Mouse (Mus musculus) spleen, postnatal 36 days (tissue): ENCODE measurements at regions not wholly inside any gene's neighbourhood (a gene's known extent, or its start where the extent isn't known, plus 50 kb on each side); places are given as distances from the start of the nearest gene placed in this dataset.
A peak's percentile ranks its signal among the peaks of the same experiment; 100 is the strongest.

Experiments used
- DNase-seq, 2 experiments: peaks; one replicate each; pipeline ENCODE4 v3.0.0; 2022; ENCODE audit warnings: low spot score in 2 of 2, mixed read lengths in 1 of 2

GRCm38 (mm10) chr14:56313969-56314368, 50.9 kb upstream of the Atp12a start:
- no peak for DNase-seq

- DNase-seq: peak; percentile 11 to 16
These were observed 50.4 kb upstream of the Atp12a start for GRCm38 (mm10) chr14:56314459-56314858.
